Mouse (Mus musculus) liver, embryonic 16.5 days (tissue): ENCODE data around the gene Ifi203. TPM values are rescaled to one million over a fixed set of nuclear protein-coding genes. Genes with fewer than 3 reads are reported as not detected.
"Not testable (repeated sequence)": the region's sequence is repeated elsewhere in the genome, so short reads cannot be mapped to it uniquely, and the experiment has no call there.

Experiments used
- ATAC-seq: fragments of 200-750 bp; cut with Nextera tagmentation; 2 replicates; pipeline ENCODE4 v1.8.0; 2017; ENCODE audit warnings: low read depth, mild to moderate bottlenecking, moderate number of reproducible peaks, moderate library complexity
- H3K27ac ChIP-seq: fragments of 300-500 bp; sonication (generic); 2 replicates; pipeline ENCODE4 v1.5.1; 2014; ENCODE audit warnings: mild to moderate bottlenecking, low read length
- H3K27me3 ChIP-seq: fragments of 300-500 bp; sonication (generic); 2 replicates; pipeline ENCODE4 v1.6.1; 2014; ENCODE audit warnings: low read depth, low read length, mixed read lengths; ENCODE audit not compliant: control insufficient read depth, insufficient read depth
- H3K36me3 ChIP-seq: fragments of 300-500 bp; sonication (generic); 2 replicates; pipeline ENCODE4 v1.6.1; 2014; ENCODE audit warnings: mild to moderate bottlenecking; ENCODE audit not compliant: control insufficient read depth, insufficient read depth
- H3K4me1 ChIP-seq: fragments of 300-500 bp; sonication (generic); 2 replicates; pipeline ENCODE4 v1.6.1; 2014; ENCODE audit warnings: low read depth, low read length, mixed read lengths; ENCODE audit not compliant: control insufficient read depth
- H3K4me2 ChIP-seq: fragments of 300-500 bp; sonication (generic); 2 replicates; pipeline ENCODE4 v1.6.1; 2014; ENCODE audit warnings: low read depth, low read length, mixed read lengths
- H3K4me3 ChIP-seq: fragments of 300-500 bp; sonication (generic); 2 replicates; pipeline ENCODE4 v1.5.1; 2014; ENCODE audit warnings: low read depth, mild to moderate bottlenecking, low read length
- H3K9ac ChIP-seq: fragments of 300-500 bp; sonication (generic); 2 replicates; pipeline ENCODE4 v1.6.1; 2014; ENCODE audit warnings: low read depth, low read length
- H3K9me3 ChIP-seq: fragments of 300-500 bp; sonication (generic); replicated peaks from 2 replicates; pipeline ENCODE4 v1.6.1; 2016; ENCODE audit warnings: low read length; ENCODE audit not compliant: control insufficient read depth
- WGBS: fragments of 180-500 bp; shearing (Covaris S2); extraction: QIAGEN DNeasy Blood & Tissue Kit; methylation state at CpG from one replicate; pipeline ENCODE4 v1.1.7; 2014; ENCODE audit not compliant: insufficient replicate concordance; 5-methylcytosine and 5-hydroxymethylcytosine counted together
- polyA plus RNA-seq: library from polyadenylated mRNA; unstranded; fragments of >200 nt; fragmentation: Nextera tagmentation; extraction: Ambion mirVana; gene quantifications from 2 replicates; pipeline ENCODE4 v1.2.1, GENCODE M21; 2015

Ifi203 gene
- polyA plus RNA-seq, 1 experiment from 2014 or later = 2.3 TPM

DNA sequence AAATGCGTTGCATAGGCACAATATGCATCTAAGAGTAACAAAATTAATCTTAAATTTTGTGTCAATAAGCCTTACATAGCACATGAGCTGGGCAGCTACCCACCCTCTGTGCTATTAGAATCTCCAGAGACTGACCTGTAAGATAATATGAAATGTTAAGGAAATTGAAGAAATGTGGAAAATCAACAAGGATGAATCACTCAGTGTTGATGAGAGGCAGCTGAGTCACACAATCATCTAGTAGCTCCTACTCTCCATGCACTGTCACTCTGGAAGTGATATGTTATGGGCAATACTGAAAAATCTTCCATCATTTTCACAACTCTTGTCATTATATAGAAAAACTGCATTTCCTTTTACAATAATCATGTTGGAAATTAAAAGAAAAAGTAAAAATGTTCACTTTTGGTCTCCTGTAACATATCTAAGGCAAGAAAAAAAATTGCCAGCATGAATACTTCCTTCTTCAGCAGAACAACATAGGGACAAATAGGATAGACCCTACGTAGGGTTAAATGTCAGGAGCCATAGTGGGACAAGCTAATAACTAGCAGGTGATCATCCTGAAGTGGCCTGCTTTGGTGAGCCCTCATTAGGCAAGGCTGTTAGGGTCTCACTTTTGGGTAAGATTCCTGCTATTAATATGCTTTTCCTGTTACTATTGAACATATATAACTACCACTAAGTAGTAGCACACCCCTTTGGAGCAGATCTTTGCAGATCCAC lies 12.8 kb upstream of the Ifi203 start:
- H3K4me2 ChIP-seq = no peak overlapping the region
- H3K9ac ChIP-seq = no peak overlapping the region
- H3K4me3 ChIP-seq = no peak overlapping the region
- H3K27me3 ChIP-seq = no peaks in the 10 kb centered on the region
- no peak for ATAC-seq
- no peaks in the 10 kb centered on the region for H3K36me3 ChIP-seq
- H3K4me1 ChIP-seq = no peaks in the 10 kb centered on the region
- no peak overlapping the region for H3K27ac ChIP-seq
- WGBS = 58% methylated on average over 2 of the region's 2 CpGs
- H3K9me3 ChIP-seq = no peaks in the 10 kb centered on the region

DNA sequence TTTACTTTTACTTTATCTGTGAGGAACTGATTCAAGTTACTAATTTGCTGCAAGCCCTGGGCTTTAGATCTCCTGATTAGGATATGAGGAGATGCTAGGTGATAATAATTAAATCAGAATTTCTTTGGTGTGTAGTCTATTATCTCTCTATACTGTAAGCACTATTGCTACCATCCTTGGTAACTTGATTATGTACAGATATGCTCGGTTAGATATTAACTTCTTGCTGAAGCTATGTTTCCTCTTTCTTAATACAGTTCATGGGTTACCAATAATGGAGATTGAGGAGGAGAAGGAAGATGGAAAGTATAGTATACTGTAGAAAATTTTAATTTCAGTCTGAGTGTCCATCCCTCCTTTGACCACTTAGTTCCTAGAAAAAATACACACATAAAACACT lies 11.1 kb upstream of the Ifi203 start:
- Histone ChIP-seq H3K27me3 (no peaks in the 10 kb centered on the region), H3K27ac (no peak overlapping the region), H3K9ac (no peak overlapping the region), H3K36me3 (no peaks in the 10 kb centered on the region), H3K4me2 (no peak overlapping the region), H3K9me3 (no peaks in the 10 kb centered on the region), H3K4me1 (no peaks in the 10 kb centered on the region), H3K4me3 (no peak overlapping the region)
- WGBS = 39% methylated on average over 1 of the region's 1 CpGs
- no peak for ATAC-seq

DNA sequence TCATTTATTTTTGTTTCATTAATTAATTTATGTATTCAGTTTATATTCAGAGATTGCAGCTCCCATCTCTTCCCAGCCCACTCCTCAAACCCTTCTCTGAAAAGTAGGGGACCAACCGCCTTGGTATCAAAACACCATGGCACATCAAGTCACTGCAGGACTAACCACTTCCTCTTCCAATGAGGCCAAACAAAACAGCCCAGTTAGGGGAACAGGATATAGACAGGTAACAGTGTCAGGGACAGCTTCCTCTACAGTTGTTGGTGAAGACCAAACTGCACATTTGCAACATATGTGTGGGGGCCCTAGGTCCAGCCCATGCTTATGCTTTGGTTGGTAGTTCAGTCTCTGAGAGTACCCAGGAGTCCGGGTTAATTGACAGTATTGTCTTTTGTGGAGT lies 6.6 kb upstream of the Ifi203 start:
- H3K27ac ChIP-seq, H3K9ac ChIP-seq, H3K4me3 ChIP-seq, H3K36me3 ChIP-seq, H3K4me2 ChIP-seq, H3K9me3 ChIP-seq, H3K27me3 ChIP-seq, H3K4me1 ChIP-seq: not testable (repeated sequence)
- WGBS = 19% methylated on average over 2 of the region's 2 CpGs
- ATAC-seq = peak; percentile 30; the same call in 1 of the 2 replicates

DNA sequence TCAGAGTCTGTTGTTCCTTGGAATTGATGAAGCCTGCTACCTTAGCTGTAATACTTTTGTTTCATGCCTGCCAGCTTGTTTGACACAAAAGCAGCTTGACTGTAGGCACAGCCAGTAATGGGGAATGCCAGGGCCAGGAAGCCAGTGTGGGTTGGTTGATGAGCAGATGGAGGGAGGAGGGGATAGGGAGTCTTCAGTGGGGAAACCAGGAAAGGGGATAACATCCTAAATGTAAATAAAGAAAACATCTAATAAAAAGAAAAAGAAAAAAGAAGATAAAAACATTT lies 251 bp upstream of the Ifi203 start:
- not testable (repeated sequence) for H3K4me1 ChIP-seq, H3K27me3 ChIP-seq, H3K4me3 ChIP-seq, H3K9ac ChIP-seq, ATAC-seq, H3K36me3 ChIP-seq, H3K4me2 ChIP-seq, H3K27ac ChIP-seq, H3K9me3 ChIP-seq

DNA sequence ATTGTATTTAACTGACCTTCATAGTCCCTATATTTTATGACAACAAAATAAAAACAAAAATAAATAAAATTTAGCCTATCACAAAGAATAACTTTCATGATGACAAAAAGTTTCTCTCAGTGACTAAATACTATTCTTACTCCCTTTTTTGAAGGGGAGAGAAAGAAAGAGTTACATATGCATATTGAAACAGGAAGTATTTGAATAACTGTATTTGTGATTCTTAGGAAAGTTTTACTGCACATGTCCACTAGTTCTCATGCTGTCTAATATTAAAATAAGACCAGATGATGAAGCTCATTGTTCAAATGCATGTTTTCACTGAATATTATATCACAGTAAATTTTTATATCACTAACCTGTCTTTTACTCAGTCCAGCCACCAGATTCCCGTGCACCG lies 950 bp downstream of the Ifi203 start:
- not testable (repeated sequence) for ATAC-seq, H3K9me3 ChIP-seq, H3K4me2 ChIP-seq, H3K27ac ChIP-seq, H3K27me3 ChIP-seq, H3K4me3 ChIP-seq, H3K4me1 ChIP-seq, H3K36me3 ChIP-seq, H3K9ac ChIP-seq
- WGBS = 71% methylated on average over 2 of the region's 2 CpGs

DNA sequence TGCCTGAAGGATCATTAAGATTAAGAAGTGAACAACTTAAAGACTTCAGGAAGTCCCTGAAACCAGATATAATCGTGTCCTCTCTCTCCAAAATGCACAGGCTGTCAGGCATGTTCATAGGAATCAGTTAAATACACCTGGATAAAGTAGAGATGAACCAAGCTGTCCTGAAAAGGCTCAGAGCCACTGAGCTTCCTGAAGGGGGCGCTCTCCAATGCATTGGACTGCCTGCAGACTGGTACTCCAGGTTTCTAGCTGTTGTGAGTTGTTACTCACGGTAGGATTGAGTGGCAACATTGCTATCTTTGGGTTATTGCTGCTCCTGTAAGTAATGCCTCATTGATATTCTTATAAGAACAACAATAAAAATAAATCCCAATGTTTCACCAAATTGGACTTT lies 23.2 kb downstream of the Ifi203 start:
- H3K4me1 ChIP-seq, H3K9ac ChIP-seq, H3K27me3 ChIP-seq, H3K9me3 ChIP-seq, H3K27ac ChIP-seq, H3K36me3 ChIP-seq, H3K4me3 ChIP-seq, ATAC-seq, H3K4me2 ChIP-seq: not testable (repeated sequence)
- WGBS = 49% methylated on average over 2 of the region's 3 CpGs

DNA sequence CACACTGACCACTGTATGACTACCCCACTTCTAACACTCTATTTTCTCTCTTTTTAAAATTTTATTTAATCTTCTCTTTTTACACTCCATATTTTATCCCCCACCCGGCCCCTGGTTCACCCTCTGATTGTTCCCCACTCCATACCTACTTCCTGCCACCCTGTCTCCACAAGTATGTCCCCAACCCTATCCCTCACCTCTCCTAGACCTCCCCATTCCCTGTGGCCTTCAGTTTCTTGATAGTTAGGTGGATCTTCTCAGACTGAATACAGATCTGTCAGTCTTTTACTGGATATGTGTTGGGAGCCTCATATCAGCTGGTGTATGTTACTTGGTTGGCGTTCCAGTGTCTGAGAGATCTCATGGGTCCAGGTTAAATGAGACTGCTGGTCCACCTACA lies 27.9 kb downstream of the Ifi203 start:
- 60% methylated on average over 2 of the region's 2 CpGs for WGBS
- H3K9me3 ChIP-seq = no peaks in the 10 kb centered on the region
- H3K27me3 ChIP-seq = no peaks in the 10 kb centered on the region
- H3K36me3 ChIP-seq = no peaks in the 10 kb centered on the region
- no peak for ATAC-seq
- no peak overlapping the region for H3K4me3 ChIP-seq
- H3K9ac ChIP-seq = no peak overlapping the region
- no peak overlapping the region for H3K27ac ChIP-seq
- H3K4me1 ChIP-seq = no peaks in the 10 kb centered on the region
- no peak overlapping the region for H3K4me2 ChIP-seq

DNA sequence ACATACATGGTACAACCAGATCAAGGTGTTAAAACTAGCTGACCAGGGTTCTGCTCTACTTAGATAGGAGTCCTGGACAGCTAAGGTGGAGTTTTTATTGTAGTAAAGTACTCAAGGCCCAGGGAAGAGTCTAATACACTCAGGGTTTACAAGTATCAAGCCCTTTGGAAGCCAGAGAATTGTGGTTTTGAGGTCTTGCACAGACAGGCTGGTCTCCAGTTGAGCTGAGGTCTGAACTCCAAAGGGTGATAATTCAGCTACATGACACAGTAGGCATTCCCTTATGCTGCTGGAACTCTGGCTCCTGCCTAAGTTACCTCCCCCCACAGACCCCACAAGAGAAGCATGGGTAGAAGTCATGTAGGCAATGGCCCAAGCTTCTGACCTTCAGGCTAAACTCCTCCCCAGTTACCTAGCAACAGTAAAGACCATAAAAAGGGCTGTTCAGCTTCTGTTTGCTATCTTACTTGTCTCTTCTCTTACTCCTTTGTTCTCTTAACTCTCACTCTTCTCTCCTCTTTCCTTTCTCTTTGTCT lies 29.1 kb downstream of the Ifi203 start:
- not testable (repeated sequence) for H3K4me3 ChIP-seq, H3K9ac ChIP-seq, H3K4me2 ChIP-seq, H3K36me3 ChIP-seq, H3K4me1 ChIP-seq, ATAC-seq, H3K27me3 ChIP-seq, H3K9me3 ChIP-seq, H3K27ac ChIP-seq

DNA sequence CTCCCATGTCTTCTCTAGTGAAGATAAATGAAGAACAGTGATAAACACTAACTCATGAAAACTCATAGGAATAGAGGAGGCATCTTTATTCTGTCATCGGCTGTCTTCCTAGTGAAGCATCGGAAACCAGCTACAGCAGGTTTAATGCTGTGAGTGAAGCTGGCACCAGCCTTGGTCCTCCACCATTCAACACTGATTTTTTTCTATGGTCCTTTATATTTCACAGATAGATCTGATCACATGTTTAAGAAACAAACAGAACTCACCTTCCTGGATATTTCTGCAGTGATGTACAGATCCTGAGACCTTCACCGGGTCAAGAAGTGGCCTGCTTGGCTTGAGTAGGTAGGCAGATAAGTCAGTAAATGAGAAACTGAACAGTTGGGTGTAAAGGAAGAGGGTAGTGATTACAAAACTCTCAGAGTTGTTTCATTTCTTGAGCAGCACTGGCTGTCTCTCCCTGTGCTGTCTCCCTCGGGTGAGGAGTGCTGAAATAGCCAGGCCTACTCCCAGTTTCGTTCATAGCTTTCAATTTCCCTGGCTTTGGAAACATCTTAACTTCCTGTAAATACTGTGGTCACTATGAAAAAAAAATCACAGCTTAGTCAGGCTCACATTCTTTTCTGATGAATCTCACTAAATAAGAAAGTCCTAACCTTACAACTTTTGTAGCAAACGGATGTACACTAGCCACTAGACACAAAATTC lies 29.8 kb downstream of the Ifi203 start, which contains the start of gene Ifi211:
Gene Ifi211 (minus strand): TSS at position 499 of the 708 bp plus-strand sequence.
- 0 out of 2 replicates have a peak, but pooled peaks have one; percentile 41 for ATAC-seq
- WGBS = 55% methylated on average over 6 of the region's 6 CpGs
- H3K27ac ChIP-seq = not testable (repeated sequence)

More for the DNA sequence above, 29.8 kb downstream of the Ifi203 start, which contains the start of gene Ifi211:
- H3K4me3 ChIP-seq, H3K9me3 ChIP-seq, H3K4me1 ChIP-seq, H3K27me3 ChIP-seq, H3K9ac ChIP-seq, H3K36me3 ChIP-seq, H3K4me2 ChIP-seq: not testable (repeated sequence)
